Mouse (Mus musculus): ENCODE measurements around the gene Ehf. TPM values are rescaled to one million over a fixed set of nuclear protein-coding genes. Genes with fewer than 3 reads are reported as not detected.

The Ehf gene
- polyA plus RNA-seq, 1 experiment from 2014 or later = 0.34 TPM

DNA sequence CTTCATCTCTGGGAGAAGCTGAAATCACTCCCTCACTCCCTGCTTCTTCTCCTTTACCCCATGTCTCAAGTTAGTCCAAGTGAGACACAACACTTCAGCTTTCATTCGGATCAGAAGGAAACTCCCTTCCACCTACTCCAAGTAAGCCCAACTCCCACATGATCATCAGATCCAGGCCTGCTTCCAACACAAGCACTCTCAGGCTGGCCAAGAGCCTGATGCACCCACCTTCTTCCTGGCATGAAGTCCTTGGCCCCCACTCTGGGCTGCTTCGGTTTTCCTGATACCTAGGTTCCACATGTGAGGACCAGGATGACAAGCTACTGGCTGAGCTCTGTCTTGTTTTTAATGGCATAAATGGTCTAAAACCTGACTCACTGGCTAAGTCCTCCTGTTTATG lies 28.3 kb downstream of the Ehf start:
- H3K36me3 ChIP-seq (ENCODE audit: control insufficient read depth, insufficient read depth) = no peaks in the 10 kb centered on the region
- H3K9me3 ChIP-seq (replicated peaks; ENCODE audit: control insufficient read depth, low read length) = no peaks in the 10 kb centered on the region
- H3K27me3 ChIP-seq (ENCODE audit: control insufficient read depth, insufficient read depth, low read depth, low read length) = no peaks in the 10 kb centered on the region
- 65% methylated on average over 2 of the region's 2 CpGs for WGBS (ENCODE audit: insufficient replicate concordance)
- no peak overlapping the region for H3K4me3 ChIP-seq (ENCODE audit: low read depth, low read length)
- H3K4me2 ChIP-seq (ENCODE audit: low read depth, low read length) = no peak overlapping the region
- H3K9ac ChIP-seq (ENCODE audit: low read depth, low read length) = no peak overlapping the region
- H3K4me1 ChIP-seq (ENCODE audit: control insufficient read depth, low read depth, low read length) = no peaks in the 10 kb centered on the region
- H3K27ac ChIP-seq (ENCODE audit: low read length) = no peak overlapping the region
- ATAC-seq (ENCODE audit: low read depth) = no peak

DNA sequence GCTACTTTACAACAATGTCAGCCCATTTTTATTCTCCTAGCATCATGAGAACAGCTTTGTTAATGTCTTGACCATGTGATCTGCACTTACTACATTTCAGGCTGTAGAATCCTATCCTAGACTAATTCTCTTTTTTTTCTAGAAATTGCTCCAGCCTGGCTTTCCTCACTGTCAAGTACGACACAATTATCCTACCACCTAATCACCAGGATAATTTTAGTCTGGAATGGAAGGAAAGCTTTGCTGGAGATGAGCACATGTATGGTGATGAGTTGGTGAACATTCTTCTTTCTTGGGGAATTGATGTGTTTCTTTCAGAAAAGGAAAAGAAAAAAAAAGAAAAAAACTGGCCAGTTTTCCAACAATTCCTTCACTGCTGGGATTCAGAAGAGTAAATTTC lies 28.8 kb downstream of the Ehf start:
- no peaks in the 10 kb centered on the region for H3K4me1 ChIP-seq (ENCODE audit: control insufficient read depth, low read depth, low read length)
- no peaks in the 10 kb centered on the region for H3K36me3 ChIP-seq (ENCODE audit: control insufficient read depth, insufficient read depth)
- ATAC-seq (ENCODE audit: low read depth) = no peak
- no peak overlapping the region for H3K4me2 ChIP-seq (ENCODE audit: low read depth, low read length)
- H3K9me3 ChIP-seq (replicated peaks; ENCODE audit: control insufficient read depth, low read length) = no peaks in the 10 kb centered on the region
- no peak overlapping the region for H3K9ac ChIP-seq (ENCODE audit: low read depth, low read length)
- no peaks in the 10 kb centered on the region for H3K27me3 ChIP-seq (ENCODE audit: control insufficient read depth, insufficient read depth, low read depth, low read length)
- no peak overlapping the region for H3K27ac ChIP-seq (ENCODE audit: low read length)
- no peak overlapping the region for H3K4me3 ChIP-seq (ENCODE audit: low read depth, low read length)
- 54% methylated on average over 1 of the region's 1 CpGs for WGBS (ENCODE audit: insufficient replicate concordance)

DNA sequence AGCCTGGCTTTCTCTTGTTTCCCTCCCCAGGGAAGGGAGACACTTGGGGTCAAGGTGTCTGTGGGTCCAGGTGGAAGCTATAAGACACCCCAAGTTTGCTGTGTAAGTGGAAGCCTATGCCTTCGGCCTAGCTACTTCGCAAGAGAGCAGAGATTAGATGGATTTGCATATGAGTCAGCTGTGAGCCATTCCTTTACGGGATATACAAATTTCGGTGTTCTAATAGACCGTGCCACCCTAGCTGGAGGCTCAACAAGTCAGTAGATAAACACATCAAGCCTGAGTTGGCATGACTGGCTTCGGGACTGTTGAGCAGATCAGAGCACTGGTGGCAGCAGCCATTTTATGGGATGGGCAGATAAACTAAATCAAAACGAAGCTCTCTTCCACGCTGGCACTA lies 31.6 kb downstream of the Ehf start:
- H3K9me3 ChIP-seq (replicated peaks; ENCODE audit: control insufficient read depth, low read length) = no peaks in the 10 kb centered on the region
- no peaks in the 10 kb centered on the region for H3K27me3 ChIP-seq (ENCODE audit: control insufficient read depth, insufficient read depth, low read depth, low read length)
- no peaks in the 10 kb centered on the region for H3K36me3 ChIP-seq (ENCODE audit: control insufficient read depth, insufficient read depth)
- no peak overlapping the region for H3K9ac ChIP-seq (ENCODE audit: low read depth, low read length)
- H3K4me1 ChIP-seq (ENCODE audit: control insufficient read depth, low read depth, low read length) = no peaks in the 10 kb centered on the region
- no peak overlapping the region for H3K27ac ChIP-seq (ENCODE audit: low read length)
- WGBS (ENCODE audit: insufficient replicate concordance) = 65% methylated on average over 8 of the region's 8 CpGs
- ATAC-seq (ENCODE audit: low read depth) = no peak
- H3K4me2 ChIP-seq (ENCODE audit: low read depth, low read length) = no peak overlapping the region
- no peak overlapping the region for H3K4me3 ChIP-seq (ENCODE audit: low read depth, low read length)

DNA sequence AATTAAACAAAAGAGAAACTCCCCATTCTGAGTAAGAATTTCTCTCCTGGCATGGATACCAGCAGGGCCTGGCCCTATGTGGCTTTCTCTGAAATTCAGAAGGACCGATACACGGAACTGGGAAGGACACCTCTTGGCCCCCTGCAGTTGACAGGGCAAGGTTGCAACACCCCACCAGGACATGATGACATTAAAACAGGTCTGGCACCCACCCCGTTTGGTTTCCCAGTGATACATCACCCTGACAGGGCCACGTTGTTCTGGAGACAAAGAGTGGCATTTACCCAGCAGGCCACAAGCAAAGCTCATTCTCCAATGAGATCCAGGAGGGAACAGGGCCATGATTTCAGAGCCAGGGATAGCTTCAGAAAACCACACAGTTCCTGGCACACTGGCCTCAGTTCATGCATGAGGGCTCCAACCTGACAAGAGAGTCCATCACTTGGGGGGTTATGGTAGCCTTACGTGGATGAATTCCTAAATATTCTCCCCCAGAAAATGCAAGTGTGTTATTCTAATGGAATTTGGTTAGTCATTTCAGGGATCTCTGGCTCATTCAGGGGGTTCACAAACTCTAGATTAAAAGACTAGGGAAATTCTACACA lies 32.4 kb downstream of the Ehf start:
- H3K9me3 ChIP-seq (replicated peaks; ENCODE audit: control insufficient read depth, low read length) = no peaks in the 10 kb centered on the region
- no peak overlapping the region for H3K4me3 ChIP-seq (ENCODE audit: low read depth, low read length)
- 59% methylated on average over 5 of the region's 5 CpGs for WGBS (ENCODE audit: insufficient replicate concordance)
- H3K27me3 ChIP-seq (ENCODE audit: control insufficient read depth, insufficient read depth, low read depth, low read length) = no peaks in the 10 kb centered on the region
- H3K36me3 ChIP-seq (ENCODE audit: control insufficient read depth, insufficient read depth) = no peaks in the 10 kb centered on the region
- no peak overlapping the region for H3K27ac ChIP-seq (ENCODE audit: low read length)
- no peak for ATAC-seq (ENCODE audit: low read depth)
- no peak overlapping the region for H3K9ac ChIP-seq (ENCODE audit: low read depth, low read length)
- H3K4me1 ChIP-seq (ENCODE audit: control insufficient read depth, low read depth, low read length) = no peaks in the 10 kb centered on the region
- H3K4me2 ChIP-seq (ENCODE audit: low read depth, low read length) = no peak overlapping the region

DNA sequence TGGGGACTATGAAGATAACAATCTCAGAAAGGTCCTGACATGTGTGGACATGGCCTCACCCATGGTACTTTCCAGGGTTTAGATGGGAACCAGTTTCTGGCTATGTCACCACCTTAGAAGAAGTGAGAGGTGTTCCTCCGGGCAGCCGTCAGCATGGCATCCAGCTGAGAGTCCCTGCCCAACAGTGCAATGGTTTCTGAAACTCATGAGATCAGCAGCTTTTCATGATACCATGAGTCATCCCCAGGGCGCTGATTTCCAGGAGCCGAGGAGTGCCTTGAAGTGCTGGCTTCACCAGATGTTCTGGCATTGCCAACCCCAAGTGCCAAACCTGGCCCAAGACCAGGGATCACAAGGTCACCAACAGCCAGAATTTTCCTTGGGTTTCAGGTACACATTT lies 64.0 kb downstream of the Ehf start:
- Histone ChIP-seq H3K4me2 (ENCODE audit: low read depth, low read length) (no peak overlapping the region), H3K9me3 (replicated peaks; ENCODE audit: control insufficient read depth, low read length) (no peaks in the 10 kb centered on the region), H3K4me3 (ENCODE audit: low read depth, low read length) (no peak overlapping the region), H3K9ac (ENCODE audit: low read depth, low read length) (no peak overlapping the region), H3K27ac (ENCODE audit: low read length) (no peak overlapping the region), H3K27me3 (ENCODE audit: control insufficient read depth, insufficient read depth, low read depth, low read length) (no peaks in the 10 kb centered on the region), H3K4me1 (ENCODE audit: control insufficient read depth, low read depth, low read length) (no peaks in the 10 kb centered on the region), H3K36me3 (ENCODE audit: control insufficient read depth, insufficient read depth) (no peaks in the 10 kb centered on the region)
- WGBS (ENCODE audit: insufficient replicate concordance) = 77% methylated on average over 4 of the region's 4 CpGs
- no peak for ATAC-seq (ENCODE audit: low read depth)

DNA sequence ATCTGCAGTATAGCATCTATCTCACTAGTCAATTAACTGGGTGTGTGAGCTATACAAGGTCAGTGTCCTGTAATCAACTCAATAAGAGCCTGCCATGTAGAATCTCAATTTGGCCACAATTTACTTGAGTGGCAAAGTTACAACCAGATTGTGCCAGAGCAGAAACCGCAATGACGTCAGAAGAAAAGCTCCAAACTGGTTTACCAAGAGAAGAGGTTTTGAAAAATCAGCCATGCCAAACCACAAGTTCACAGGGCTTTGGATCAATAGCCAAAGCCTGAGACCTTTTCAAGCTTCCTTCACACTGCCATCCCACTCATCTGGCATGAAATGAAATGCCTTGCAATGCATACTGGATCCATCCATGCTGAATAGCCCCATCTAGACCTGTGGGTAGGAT lies 76.3 kb downstream of the Ehf start:
- H3K4me2 ChIP-seq (ENCODE audit: low read depth, low read length) = no peak overlapping the region
- H3K9ac ChIP-seq (ENCODE audit: low read depth, low read length) = no peak overlapping the region
- ATAC-seq (ENCODE audit: low read depth) = no peak
- no peaks in the 10 kb centered on the region for H3K9me3 ChIP-seq (replicated peaks; ENCODE audit: control insufficient read depth, low read length)
- H3K27me3 ChIP-seq (ENCODE audit: control insufficient read depth, insufficient read depth, low read depth, low read length) = no peaks in the 10 kb centered on the region; the same call in 1 of the 2 replicates
- H3K4me3 ChIP-seq (ENCODE audit: low read depth, low read length) = no peak overlapping the region
- WGBS (ENCODE audit: insufficient replicate concordance) = 57% methylated on average over 2 of the region's 2 CpGs
- no peaks in the 10 kb centered on the region for H3K4me1 ChIP-seq (ENCODE audit: control insufficient read depth, low read depth, low read length)
- H3K36me3 ChIP-seq (ENCODE audit: control insufficient read depth, insufficient read depth) = no peaks in the 10 kb centered on the region
- H3K27ac ChIP-seq (ENCODE audit: low read length) = no peak overlapping the region

DNA sequence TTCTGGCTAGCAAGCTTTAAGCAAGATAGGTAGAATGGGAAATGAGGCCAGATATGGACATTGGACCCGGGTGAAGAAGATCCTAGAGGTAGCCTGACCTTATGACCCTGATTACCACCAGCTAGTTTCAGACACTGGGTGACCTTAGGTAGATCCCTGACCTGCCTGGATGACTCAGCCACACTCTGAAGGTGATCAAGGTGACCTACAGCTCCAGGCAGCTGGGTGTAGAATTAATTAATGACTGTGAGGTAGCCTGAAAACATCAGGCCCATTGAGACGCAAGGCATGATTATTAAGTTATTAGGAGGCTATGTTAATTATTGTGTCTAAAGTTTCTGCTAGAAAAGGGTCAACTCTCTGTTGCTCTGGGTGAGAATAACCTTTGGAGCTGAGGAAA lies 82.2 kb downstream of the Ehf start:
- no peaks in the 10 kb centered on the region for H3K4me1 ChIP-seq (ENCODE audit: control insufficient read depth, low read depth, low read length)
- H3K9ac ChIP-seq (ENCODE audit: low read depth, low read length) = no peak overlapping the region
- no peak overlapping the region for H3K4me3 ChIP-seq (ENCODE audit: low read depth, low read length)
- 59% methylated on average over 2 of the region's 2 CpGs for WGBS (ENCODE audit: insufficient replicate concordance)
- H3K36me3 ChIP-seq (ENCODE audit: control insufficient read depth, insufficient read depth) = no peaks in the 10 kb centered on the region
- no peak for ATAC-seq (ENCODE audit: low read depth)
- no peak overlapping the region for H3K4me2 ChIP-seq (ENCODE audit: low read depth, low read length)
- no peaks in the 10 kb centered on the region for H3K9me3 ChIP-seq (replicated peaks; ENCODE audit: control insufficient read depth, low read length)
- no peak overlapping the region for H3K27ac ChIP-seq (ENCODE audit: low read length)
- H3K27me3 ChIP-seq (ENCODE audit: control insufficient read depth, insufficient read depth, low read depth, low read length) = no peaks in the 10 kb centered on the region

DNA sequence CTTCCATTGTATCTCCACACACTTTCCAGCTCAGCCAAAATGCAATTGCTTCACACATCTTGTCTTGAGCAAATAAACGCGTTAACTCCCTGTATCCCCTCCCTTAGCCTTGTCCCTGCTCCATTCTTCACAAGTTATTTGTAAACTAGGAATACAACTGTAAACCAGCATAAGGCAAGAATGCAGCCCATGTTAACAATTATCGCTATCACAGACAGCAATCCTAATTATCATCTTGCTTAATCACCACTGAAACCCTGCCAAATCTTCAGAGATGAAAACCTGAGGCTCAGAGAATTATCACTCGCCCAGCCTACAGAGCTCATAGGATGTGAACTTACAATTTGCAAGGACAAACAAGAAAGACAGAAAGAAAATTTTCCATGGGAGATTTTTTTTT lies 84.8 kb downstream of the Ehf start:
- no peaks in the 10 kb centered on the region for H3K36me3 ChIP-seq (ENCODE audit: control insufficient read depth, insufficient read depth)
- no peaks in the 10 kb centered on the region for H3K9me3 ChIP-seq (replicated peaks; ENCODE audit: control insufficient read depth, low read length)
- H3K9ac ChIP-seq (ENCODE audit: low read depth, low read length) = no peak overlapping the region
- ATAC-seq (ENCODE audit: low read depth) = no peak
- H3K4me3 ChIP-seq (ENCODE audit: low read depth, low read length) = no peak overlapping the region
- H3K4me2 ChIP-seq (ENCODE audit: low read depth, low read length) = no peak overlapping the region
- H3K4me1 ChIP-seq (ENCODE audit: control insufficient read depth, low read depth, low read length) = no peaks in the 10 kb centered on the region
- no peaks in the 10 kb centered on the region for H3K27me3 ChIP-seq (ENCODE audit: control insufficient read depth, insufficient read depth, low read depth, low read length)
- 68% methylated on average over 4 of the region's 4 CpGs for WGBS (ENCODE audit: insufficient replicate concordance)
- no peak overlapping the region for H3K27ac ChIP-seq (ENCODE audit: low read length)

DNA sequence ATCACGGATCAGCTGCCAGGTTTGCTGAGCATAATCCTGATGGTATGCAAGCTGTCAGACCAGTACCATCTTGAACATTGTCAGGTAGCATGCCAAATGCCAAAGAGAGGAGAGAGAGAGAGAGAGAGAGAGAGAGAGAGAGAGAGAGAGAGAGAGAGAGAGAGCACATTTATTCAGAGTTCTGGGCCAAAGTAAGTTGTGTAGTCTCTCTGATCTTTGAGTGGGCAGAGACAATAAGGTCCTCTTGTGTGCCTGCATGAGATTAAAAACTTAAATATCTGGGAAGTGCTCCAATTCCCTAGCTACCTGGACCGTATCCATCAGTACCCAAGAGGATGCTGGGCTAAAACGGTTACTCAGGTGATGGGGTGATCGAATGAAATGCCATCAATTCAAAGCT lies 87.3 kb downstream of the Ehf start:
- no peak overlapping the region for H3K4me2 ChIP-seq (ENCODE audit: low read depth, low read length)

More for the DNA sequence above, 87.3 kb downstream of the Ehf start:
- 65% methylated on average over 4 of the region's 4 CpGs for WGBS (ENCODE audit: insufficient replicate concordance)
- no peak overlapping the region for H3K4me3 ChIP-seq (ENCODE audit: low read depth, low read length)
- H3K27ac ChIP-seq (ENCODE audit: low read length) = no peak overlapping the region
- H3K36me3 ChIP-seq (ENCODE audit: control insufficient read depth, insufficient read depth) = no peaks in the 10 kb centered on the region
- no peaks in the 10 kb centered on the region for H3K27me3 ChIP-seq (ENCODE audit: control insufficient read depth, insufficient read depth, low read depth, low read length)
- no peaks in the 10 kb centered on the region for H3K4me1 ChIP-seq (ENCODE audit: control insufficient read depth, low read depth, low read length)
- ATAC-seq (ENCODE audit: low read depth) = no peak
- H3K9me3 ChIP-seq (replicated peaks; ENCODE audit: control insufficient read depth, low read length) = no peaks in the 10 kb centered on the region
- no peak overlapping the region for H3K9ac ChIP-seq (ENCODE audit: low read depth, low read length)
